Mouse (Mus musculus): Measurements from ENCODE around the gene Nol10.

Gene Nol10

GRCm38 (mm10) chr12:17411242-17411641 lies 63.0 kb downstream of the Nol10 start:
- no peak for DNase-seq (ENCODE audit: low spot score)

DNA sequence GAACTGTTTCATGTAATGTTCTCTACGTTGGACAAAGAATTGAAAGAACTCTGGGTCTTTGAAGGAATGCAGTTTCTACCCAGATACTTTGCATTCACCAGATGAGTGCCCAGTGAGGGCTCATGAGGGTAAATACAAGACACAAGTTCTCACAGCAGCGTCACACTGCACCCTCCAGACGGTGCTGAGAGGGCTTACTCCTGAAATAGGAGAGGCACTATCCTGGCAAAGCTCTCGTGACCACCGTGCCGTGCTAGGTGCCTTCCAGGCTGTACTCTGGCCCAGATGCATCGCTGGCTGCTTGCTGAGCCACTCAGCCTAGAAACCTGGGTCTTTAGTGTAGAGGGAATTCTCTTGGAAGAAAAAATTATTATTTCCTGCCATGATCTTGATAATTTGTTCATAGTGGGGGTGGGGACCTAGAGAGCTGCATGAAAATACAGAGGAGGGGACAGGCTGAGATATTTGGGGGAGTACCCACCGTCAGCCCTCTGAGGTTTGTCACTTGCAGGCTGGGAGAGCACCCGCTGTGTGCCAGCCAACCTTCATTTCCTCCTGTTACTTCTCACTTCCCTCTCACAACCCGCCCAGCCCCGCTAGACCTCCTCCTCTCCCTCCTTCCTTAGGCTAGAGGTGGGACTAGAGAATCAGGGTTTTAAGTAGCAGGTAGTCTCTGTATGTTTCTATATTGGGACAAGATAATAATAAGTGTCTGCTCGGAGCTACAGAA lies 63.7 kb downstream of the Nol10 start:
- DNase-seq (ENCODE audit: low spot score): no peak

GRCm38 (mm10) chr12:17414734-17415133 lies 66.5 kb downstream of the Nol10 start:
- DNase-seq (ENCODE audit: low spot score): no peak

GRCm38 (mm10) chr12:17420168-17420810 lies 72.0 kb downstream of the Nol10 start:
- no peak for DNase-seq (ENCODE audit: low spot score)

DNA sequence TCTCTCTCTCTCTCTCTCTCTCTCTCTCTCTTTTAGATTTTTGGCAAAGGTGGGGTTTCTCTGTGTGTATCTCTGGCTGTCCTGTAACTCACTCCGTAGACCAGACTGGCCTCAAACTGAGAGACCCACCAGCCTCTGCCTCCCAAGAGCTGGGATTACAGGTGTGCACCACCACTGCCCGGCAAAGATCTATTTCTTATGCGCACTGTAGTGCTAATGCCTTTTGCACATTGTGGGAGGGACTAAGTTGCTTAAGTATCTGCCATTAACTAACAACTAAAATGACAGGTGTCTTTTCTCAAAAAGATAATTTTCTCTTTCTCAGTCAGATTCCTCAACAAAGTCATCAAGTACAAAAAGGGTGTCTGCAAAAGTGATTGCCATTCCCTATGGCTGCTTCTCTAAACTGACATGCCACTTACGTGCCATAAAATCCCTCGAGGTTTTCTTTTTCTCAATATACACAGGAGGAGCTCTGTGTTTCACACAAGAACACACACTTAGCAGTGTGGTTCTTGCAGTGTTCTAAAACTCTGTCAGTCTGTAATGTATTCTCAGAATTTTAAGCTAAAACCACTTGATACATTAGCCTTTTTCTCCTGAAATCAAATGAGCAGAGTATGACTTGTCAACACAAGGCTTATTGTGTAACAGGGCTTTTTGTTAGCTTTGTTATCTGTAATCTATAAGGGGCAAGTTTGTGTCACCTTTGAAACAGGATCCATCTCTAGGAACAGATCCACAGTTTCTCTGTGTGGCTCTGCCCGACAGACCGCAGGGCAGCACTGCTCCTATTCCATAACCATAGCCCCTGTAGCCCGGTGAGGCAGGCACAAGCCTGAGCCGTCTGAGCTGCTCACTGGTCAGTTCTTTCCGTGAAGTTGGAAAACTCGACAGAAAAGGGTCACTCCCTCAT lies 77.3 kb downstream of the Nol10 start:
- no peak for DNase-seq (ENCODE audit: low spot score)

- DNase-seq (ENCODE audit: low spot score): peak; percentile 15
Measured at GRCm38 (mm10) chr12:17426735-17427134, 78.5 kb downstream of the Nol10 start.

GRCm38 (mm10) chr12:17430578-17430977 lies 82.3 kb downstream of the Nol10 start:
- DNase-seq (ENCODE audit: low spot score): no peak

DNA sequence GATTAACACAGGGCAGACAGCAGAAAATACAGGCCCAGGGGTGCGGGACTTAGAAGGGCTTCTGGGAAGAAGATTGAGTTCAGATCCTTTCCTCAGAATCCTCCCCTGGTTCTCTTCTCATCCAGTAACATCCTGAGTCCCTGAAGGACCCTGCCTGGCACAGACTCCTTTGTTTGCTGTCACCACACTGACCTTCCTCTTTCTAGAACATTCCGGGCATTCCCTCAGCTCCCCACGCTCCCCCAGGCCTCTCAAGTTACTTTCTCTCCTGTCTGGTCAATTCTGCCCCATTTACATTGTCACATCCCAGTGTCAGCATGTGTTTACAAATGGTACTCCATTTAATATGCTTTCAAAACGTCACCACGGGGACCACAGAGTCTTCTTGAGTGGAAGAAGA lies 82.9 kb downstream of the Nol10 start:
- no peak for DNase-seq (ENCODE audit: low spot score)

- no peak for DNase-seq (ENCODE audit: low spot score)
Measured at GRCm38 (mm10) chr12:17431812-17432332, 83.6 kb downstream of the Nol10 start.

GRCm38 (mm10) chr12:17433712-17434111 lies 85.5 kb downstream of the Nol10 start:
- DNase-seq (ENCODE audit: low spot score): no peak

- peak; percentile 49 for DNase-seq (ENCODE audit: low spot score)
Measured at GRCm38 (mm10) chr12:17436471-17436870, 88.2 kb downstream of the Nol10 start.

DNA sequence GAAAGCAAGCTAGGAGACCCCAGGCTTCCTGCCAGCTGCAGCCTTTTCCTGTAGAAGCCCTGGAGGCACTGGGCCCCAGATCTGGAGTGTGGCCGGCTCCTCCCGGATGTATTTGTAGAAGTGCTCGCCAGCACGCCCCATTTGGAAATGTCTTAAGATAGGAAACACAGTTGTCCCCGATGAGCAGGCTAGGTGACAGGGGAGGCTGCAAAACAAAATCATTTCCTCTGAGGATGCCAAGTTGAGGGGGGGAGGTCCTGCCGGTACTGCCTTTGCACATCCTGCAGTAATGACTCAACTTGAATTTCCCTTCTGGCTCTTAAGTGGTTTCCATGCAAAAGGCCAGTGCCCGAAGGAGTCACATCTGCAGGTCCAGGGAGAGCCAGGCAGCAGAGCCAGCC lies 92.0 kb downstream of the Nol10 start:
- DNase-seq (ENCODE audit: low spot score): no peak

- no peak for DNase-seq (ENCODE audit: low spot score)
Measured at GRCm38 (mm10) chr12:17441495-17441894, 93.2 kb downstream of the Nol10 start.

DNA sequence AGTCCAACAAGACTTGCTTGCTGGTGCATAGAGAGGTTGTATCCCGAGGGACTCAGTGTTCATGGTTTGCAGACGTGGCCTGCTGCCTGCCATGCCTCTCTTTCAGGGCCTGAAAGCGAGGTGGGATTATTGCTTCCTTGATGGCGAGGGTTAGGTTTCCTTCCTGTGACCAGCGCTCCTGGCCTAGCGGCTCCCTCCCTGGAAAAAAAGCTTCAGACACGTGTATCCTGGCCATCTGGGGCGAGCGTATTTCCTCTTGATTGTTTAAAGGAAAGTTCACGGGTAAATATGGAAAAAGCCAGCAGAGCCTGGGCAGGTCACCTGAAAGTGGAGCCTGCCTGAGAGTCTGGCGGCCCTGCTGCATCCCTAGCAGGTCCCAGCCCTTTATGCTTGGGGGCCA lies 96.1 kb downstream of the Nol10 start:
- no peak for DNase-seq (ENCODE audit: low spot score)

GRCm38 (mm10) chr12:17445251-17445650 lies 97.0 kb downstream of the Nol10 start:
- no peak for DNase-seq (ENCODE audit: low spot score)

DNA sequence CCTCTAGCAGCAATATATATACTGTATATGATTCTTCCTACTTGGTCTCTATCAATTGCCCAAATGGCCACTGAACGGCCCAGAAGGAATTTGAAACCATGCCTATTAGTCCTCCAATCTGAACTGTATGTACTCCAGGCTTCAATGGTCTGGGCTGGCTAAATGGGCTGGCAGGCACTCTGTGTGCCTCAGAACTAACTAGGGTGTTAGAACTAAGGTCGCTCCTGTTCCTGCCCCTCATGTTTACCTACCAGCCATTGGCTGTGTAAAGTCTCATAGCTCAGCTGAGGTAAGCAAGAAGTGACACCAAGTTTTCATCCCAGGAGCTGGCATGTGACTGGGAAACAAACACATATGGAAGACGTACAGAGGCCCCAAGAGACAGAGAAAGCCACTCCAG lies 100.5 kb downstream of the Nol10 start:
- DNase-seq (ENCODE audit: low spot score): no peak

- DNase-seq (ENCODE audit: low spot score): no peak
Measured at GRCm38 (mm10) chr12:17449661-17450091, 101.4 kb downstream of the Nol10 start.

- no peak for DNase-seq (ENCODE audit: low spot score)
Measured at GRCm38 (mm10) chr12:17450503-17450902, 102.2 kb downstream of the Nol10 start.

- no peak for DNase-seq (ENCODE audit: low spot score)
Measured at GRCm38 (mm10) chr12:17450908-17451307, 102.7 kb downstream of the Nol10 start.

DNA sequence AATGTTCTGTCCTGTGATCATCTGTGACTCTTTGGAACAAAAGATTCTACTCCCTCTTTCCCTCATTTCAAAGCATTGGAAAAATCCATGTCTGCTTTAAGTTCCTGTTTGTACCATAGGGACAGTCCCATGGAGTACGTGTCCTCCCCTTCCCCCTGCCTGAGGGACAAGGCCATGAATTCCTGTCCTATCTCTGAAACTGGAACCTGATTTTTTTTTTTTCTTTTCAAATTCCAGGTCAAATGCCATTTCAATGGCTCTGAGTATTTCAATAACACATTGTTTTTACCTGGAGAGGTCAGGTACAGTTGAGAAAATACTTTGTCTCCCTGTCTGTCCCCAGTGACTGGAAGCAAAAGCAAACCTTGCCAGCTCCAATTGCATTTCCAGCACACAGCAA lies 104.0 kb downstream of the Nol10 start:
- DNase-seq (ENCODE audit: low spot score): no peak

DNA sequence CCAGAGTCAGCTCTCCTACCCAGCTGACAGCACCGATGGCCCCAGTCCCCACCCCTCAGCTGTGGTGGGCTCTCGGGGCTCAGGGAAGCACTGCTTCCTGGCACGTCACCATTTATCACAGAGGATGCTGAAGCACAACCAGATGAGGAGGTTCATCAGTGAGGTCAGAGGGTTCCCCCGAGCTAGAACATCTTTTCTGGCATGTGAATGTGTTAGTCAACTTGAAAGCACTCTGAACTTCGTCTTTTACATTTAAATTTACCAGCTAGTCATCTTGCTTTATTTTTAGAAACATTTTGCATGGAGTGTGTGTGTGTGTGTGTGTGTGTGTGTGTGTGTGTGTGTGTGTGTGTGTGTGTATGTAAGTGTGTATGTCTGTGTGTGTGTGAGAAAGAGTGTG lies 105.7 kb downstream of the Nol10 start:
- DNase-seq (ENCODE audit: low spot score): no peak

GRCm38 (mm10) chr12:17455096-17455495 lies 106.8 kb downstream of the Nol10 start:
- no peak for DNase-seq (ENCODE audit: low spot score)

Data from layer of hippocampus, adult 11-12 months (tissue).